Mouse (Mus musculus): ENCODE measurements around the gene Abtb1.

Abtb1 gene

DNA sequence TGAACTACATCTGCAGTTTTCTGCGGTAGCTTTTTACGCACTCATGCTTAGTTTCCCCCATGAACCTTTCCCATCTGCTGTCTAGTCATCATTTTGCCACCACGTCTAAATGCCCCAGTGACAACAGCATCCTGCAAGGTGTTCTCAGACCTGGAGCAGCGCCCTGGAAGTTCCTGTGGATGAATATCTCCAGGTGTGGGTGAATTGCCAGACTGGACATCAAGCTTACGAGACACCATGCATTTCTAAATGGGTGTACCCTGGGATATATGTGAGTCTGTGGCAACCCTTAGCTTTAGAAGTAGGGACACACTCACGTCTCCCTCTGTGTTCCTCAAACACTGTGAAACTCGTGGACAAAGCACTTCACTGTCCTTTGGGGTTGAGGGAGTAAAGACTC lies 41.6 kb downstream of the Abtb1 start:
- DNase-seq, result no peak

DNA sequence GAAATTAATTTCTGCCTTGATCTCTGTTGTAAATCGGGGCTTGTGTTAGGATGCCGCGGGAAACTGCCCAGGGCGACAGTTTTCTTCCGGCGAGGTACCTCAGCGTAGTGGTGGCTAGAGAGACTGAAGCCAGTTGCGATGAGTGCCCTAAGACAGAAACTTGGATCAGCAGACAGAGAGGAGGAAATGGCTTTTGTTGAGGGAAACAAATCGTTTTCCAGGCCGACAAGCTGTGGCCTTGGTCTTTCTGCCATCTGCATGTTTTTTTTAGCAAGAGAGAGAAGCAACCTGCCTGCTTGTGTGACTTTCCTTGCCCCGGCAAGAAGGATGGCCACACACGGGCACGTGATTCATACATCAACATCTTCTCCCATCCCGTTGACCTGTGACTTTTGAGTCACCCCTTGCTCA lies 47.2 kb downstream of the Abtb1 start:
- no peak for DNase-seq

DNA sequence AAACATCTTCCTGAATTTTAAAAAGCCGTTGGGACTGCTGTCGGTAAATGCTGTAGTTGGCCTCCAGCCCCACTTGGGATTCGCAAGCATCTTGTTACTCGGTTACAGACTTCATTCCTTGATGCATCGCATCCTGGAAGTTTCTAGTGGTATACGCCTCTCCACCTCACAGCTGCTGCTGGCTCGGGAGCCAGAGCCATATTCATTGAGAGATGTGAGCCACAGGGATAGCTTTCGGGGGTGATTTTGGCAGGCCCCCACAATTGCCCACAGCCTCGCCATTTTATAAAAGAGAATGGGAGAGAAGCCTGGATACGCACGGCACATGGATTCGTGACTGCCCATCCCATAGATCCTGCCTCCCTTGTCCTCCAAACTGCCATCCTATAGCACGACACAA lies 47.9 kb downstream of the Abtb1 start:
- DNase-seq, result no peak

DNA sequence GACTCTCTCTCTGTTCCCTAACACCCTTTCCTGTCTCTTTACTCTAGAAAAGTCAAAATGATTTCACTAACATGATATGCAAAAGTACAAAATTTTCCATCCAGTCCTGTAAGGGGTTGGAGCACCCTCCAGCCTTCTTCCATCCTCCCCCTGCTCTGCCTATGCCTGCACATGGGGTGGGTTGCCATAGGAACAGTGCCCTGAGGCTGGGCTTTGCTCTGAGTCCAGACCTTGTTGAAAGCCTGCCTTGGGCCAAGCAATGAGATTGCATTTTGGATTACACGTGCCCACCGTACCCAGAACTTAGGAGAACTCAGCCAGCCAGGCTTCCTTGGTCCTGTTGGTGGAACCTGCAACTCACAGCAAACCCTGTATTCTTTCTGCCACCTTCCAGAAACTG lies 48.5 kb downstream of the Abtb1 start:
- DNase-seq, result peak in 1 of 2 experiments; percentile 59

DNA sequence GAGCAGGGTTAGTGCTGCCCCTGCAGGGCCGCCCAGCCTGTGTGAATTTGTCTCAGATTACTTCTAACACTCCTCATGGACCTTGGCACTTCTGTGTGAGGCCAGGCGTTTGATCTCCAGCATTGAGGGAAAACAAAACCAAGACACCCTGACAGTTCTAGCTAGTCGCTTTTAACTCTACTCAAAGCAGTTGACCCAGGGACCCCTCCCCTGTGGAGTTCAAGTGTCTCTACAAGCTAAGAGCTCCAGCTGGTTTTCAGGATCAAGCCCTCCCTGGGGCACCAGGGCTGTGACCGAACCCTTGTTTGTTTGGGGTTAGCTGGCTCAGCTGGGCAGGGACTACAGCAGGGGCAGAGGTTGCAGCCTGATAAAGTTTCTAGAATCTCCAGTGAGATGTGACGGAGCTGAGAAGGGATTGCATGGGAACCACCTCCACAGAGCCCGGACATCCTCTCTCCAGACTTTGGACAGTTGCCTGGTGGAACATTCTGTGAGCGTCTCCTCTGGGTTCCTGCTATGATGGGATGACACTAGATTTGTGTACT lies 49.6 kb downstream of the Abtb1 start:
- DNase-seq, result peak in 1 of 2 experiments; percentile 58

DNA sequence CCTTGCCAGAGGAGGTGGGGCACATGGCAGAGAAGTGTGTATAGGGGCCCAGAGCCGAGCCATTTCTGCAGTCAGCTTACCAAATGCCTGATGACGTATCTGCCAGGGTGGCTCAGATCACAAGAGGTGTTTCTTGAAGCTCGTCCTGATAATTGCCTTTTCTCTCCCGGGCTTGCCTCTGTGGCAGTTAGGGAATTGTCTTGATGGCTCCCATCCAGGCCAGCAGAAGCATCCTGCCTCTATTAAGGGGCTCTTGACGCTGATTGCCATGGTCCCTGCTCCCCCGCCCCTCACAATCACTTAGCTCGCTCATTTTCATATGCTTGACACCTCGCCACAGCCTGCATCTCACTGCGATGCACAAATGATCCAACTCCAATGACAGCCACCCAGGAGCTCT lies 50.5 kb downstream of the Abtb1 start:
- no peak for DNase-seq

DNA sequence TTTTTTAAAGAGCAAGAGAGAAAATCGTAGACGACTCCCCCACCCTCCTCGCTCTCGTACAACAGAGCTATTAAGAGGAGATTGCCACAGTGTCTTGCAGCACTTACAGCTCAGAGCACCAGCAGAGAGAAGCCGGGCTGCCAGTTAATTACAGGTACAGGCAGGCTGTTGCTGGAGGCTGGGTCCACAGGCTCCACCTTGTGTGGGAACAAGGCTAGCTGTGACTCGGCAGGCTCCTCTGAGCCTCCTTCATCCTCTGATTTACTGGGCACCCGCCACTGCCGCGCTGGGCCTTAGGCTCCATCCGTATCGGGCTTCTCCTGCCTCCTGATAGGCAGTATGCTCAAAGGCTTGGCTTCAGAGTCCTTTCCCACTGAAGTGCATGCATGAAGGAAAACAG lies 53.6 kb downstream of the Abtb1 start:
- no peak for DNase-seq

DNA sequence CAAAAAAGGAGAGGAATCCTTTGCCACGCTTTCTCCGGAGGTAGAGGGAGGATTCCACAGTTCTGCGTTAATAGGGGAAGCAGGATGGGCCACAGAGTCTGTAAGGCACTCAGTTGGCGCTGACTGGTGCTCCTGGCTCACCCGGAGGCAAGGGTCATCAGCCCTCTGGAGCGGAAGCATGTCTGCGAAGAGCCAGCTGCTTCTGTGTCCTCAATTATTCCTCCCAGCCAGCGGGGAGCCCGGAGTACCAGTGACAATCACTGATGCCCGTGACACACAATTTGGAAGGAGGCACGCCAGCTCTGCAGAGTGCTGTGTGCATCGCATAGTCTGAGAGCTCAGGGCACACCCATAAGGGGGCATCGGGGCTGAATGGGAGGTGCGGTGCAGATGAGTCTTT lies 54.3 kb downstream of the Abtb1 start:
- DNase-seq, result peak; percentile 47 to 68

DNA sequence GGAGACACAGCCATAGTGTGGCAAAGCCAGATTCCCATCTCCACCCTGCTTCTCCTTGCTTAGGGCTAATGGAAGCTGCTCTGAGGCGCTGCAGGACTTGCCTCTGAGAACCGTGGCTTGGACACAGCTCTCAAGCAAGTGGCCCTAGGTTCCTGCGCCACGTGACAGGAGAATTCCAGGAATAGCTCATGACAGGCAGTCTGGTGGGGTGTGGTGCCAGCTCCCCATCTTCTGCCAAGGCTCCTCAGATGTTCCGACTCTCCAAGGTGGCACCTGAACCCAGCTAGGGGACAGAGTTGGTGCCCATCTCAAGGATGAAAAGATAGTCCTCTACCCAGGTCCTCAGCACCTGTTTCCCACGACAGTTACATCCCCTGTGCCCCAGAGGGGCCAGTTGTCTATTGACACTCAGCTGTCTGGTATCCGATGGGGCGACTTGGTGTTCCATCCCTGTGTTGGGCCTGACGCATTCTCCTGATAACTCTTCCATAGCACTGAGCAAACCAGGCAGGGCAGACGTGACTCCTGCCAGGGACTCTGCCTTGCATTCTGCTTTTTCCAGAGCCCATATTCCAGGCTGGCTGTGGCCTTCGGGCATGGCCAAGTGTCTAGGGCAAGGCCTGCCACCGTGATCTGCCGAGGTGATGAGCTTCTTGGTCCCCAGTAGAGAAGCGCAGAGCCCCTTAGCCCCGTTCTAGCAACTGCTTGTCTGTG lies 54.9 kb downstream of the Abtb1 start:
- DNase-seq, result no peak
